Comparison of ENCODE assay signal across 8 mouse cellular contexts in genomic region chr15:88733041-88733751, GRCm38 (mm10). TPM values are rescaled to one million over a fixed set of nuclear protein-coding genes. Genes with fewer than 3 reads are reported as not detected.
DNase-seq lines count a peak whose midpoint lies in the region; ATAC-seq and TF ChIP-seq lines count a peak whose summit lies in the region.

No protein-coding gene starts in this region.

- no peaks in the 10 kb centered on the region for H3K9me3 ChIP-seq in hindbrain, embryonic 13.5 days

- H3K4me1 ChIP-seq in hindbrain, embryonic 13.5 days (replicated peaks) = peaks cover 39% of the 10 kb centered on the region

- POLR2A ChIA-PET in Patski (lab: Charles Lee) = no interaction called here

- H3K27ac ChIP-seq in hindbrain, embryonic 13.5 days = peak overlapping the region; percentile 91

- peak; percentile 41 for ATAC-seq in Patski
- peak; percentile 26; the same call in 1 of the 2 replicates for ATAC-seq in hindbrain, embryonic 13.5 days (ENCODE audit: low FRiP score)

- DNase-seq in Patski (ENCODE audit: low read depth, low spot score) = no peak
- DNase-seq in cerebellum, postnatal 10 days = peak; percentile 72 to 75
- peak; percentile 42 to 44 for DNase-seq in frontal cortex, postnatal 25 days (ENCODE audit: low spot score in 2 of 2)
- DNase-seq in layer of hippocampus, postnatal 36 days = peak; percentile 44 to 52
- DNase-seq in lung, postnatal 36 days = peak; percentile 81
- DNase-seq in retina, embryonic 14.5 days (ENCODE audit: low spot score) = peak; percentile 67
- DNase-seq in thymus, postnatal 4 days = peak; percentile 87

- CTCF ChIA-PET in Patski (lab: Charles Lee) = interaction anchor here (1.5 kb wide), 1 partner anchor 12 kb away, joined by 5 read pairs; no protein-coding TSS in a partner anchor

- under 1% methylated on average over 75 of the region's 86 CpGs for WGBS in hindbrain, embryonic 13.5 days

- in situ Hi-C loops in Patski (cut with MboI; ENCODE audit: low pct_unique_long_range_greater_than_20kb) = no loop called here

- peak overlapping the region; percentile 100 for H3K9ac ChIP-seq in hindbrain, embryonic 13.5 days

- H3K36me3 ChIP-seq in hindbrain, embryonic 13.5 days = peaks cover 21% of the 10 kb centered on the region

- no peaks in the 10 kb centered on the region for H3K27me3 ChIP-seq in Patski
- H3K27me3 ChIP-seq in hindbrain, embryonic 13.5 days = no peaks in the 10 kb centered on the region; the same call in 1 of the 2 replicates

- TF ChIP-seq CTCF in Patski (IDR thresholded peaks at IDR 0.05) = no peak

- H3K4me3 ChIP-seq in hindbrain, embryonic 13.5 days = peak overlapping the region; percentile 100

- H3K4me2 ChIP-seq in hindbrain, embryonic 13.5 days = peak overlapping the region; percentile 97

RNA-seq across cellular contexts. Expression of gene Brd1, which starts 0.8 kb away (rescaled TPM):
- 41.7 TPM for polyA plus RNA-seq in Patski (2021)
- polyA plus RNA-seq in hindbrain, embryonic 13.5 days (2015; fragmentation: Nextera tagmentation; extraction: Ambion mirVana) = 23.2 and 25.4 TPM in 2 replicates
- 10 to 100 TPM; 54.7 to 56.2 TPM for total RNA-seq in layer of hippocampus, postnatal 36 days (2021)

RNA-seq across cellular contexts. Expression of gene Zbed4, which starts 18.3 kb away (rescaled TPM):
- 10.4 TPM for polyA plus RNA-seq in Patski (2021)
- polyA plus RNA-seq in hindbrain, embryonic 13.5 days (2015; fragmentation: Nextera tagmentation; extraction: Ambion mirVana) = 22.3 and 22.8 TPM in 2 replicates
- total RNA-seq in layer of hippocampus, postnatal 36 days (2021) = 10 to 100 TPM; 10.2 to 10.7 TPM
